8 mouse cellular contexts compared by ENCODE assay signal in genomic region chr7:122158915-122159902, GRCm38 (mm10). TPM values are rescaled to one million over a fixed set of nuclear protein-coding genes. Genes with fewer than 3 reads are reported as not detected.
DNase-seq lines count a peak whose midpoint lies in the region; ATAC-seq and TF ChIP-seq lines count a peak whose summit lies in the region.

Gene Plk1, plus strand, starts transcription at chr7:122159439.

- peak; percentile 97 for ATAC-seq in forebrain, embryonic 16.5 days
- ATAC-seq in lung, embryonic 14.5 days (ENCODE audit: insufficient read depth): peak; percentile 95

- peaks cover 3 to 19% of the 10 kb centered on the region in 2 experiments for H3K36me3 ChIP-seq in MEL (ENCODE audit: control insufficient read depth in 1 of 2, insufficient read depth in 2 of 2, low read length in 2 of 2)
- no peaks in the 10 kb centered on the region for H3K36me3 ChIP-seq in forebrain, embryonic 16.5 days (ENCODE audit: control insufficient read depth, insufficient read depth)
- H3K36me3 ChIP-seq in lung, embryonic 14.5 days (ENCODE audit: insufficient read depth): peaks cover 33% of the 10 kb centered on the region

- peak within 1 kb of the TSS; percentile 94 for H3K9ac ChIP-seq in MEL (ENCODE audit: control insufficient read depth, low read depth, low read length, poor library complexity, severe bottlenecking)
- H3K9ac ChIP-seq in forebrain, embryonic 16.5 days (replicated peaks; ENCODE audit: low read depth, low read length): peak within 1 kb of the TSS; percentile 60
- peak within 1 kb of the TSS; percentile 74 for H3K9ac ChIP-seq in lung, embryonic 14.5 days

- no peaks in the 10 kb centered on the region for H3K27me3 ChIP-seq in MEL (ENCODE audit: control insufficient read depth in 1 of 2, insufficient read depth in 2 of 2, low read length in 2 of 2)
- no peaks in the 10 kb centered on the region for H3K27me3 ChIP-seq in forebrain, embryonic 16.5 days (replicated peaks; ENCODE audit: control insufficient read depth, insufficient read depth, low read length)
- no peaks in the 10 kb centered on the region for H3K27me3 ChIP-seq in lung, embryonic 14.5 days (ENCODE audit: insufficient read depth, low read length)

- peak within 1 kb of the TSS; percentile 65 to 98 for H3K4me3 ChIP-seq in MEL (ENCODE audit: control insufficient read depth in 1 of 2, insufficient read depth in 1 of 2, low read depth in 2 of 2, low read length in 2 of 2)
- H3K4me3 ChIP-seq in forebrain, embryonic 16.5 days (replicated peaks; ENCODE audit: low read length): peak within 1 kb of the TSS; percentile 62
- peak within 1 kb of the TSS; percentile 65 for H3K4me3 ChIP-seq in layer of hippocampus, adult 2 months
- H3K4me3 ChIP-seq in lung, embryonic 14.5 days (ENCODE audit: low read depth, low read length): peak within 1 kb of the TSS; percentile 79

- peaks cover 48% of the 10 kb centered on the region for H3K79me2 ChIP-seq in MEL (ENCODE audit: control insufficient read depth, insufficient read depth, low read length, poor library complexity)

- H3K9me3 ChIP-seq in MEL (replicated peaks; ENCODE audit: insufficient read depth, low read length): no peaks in the 10 kb centered on the region
- no peaks in the 10 kb centered on the region for H3K9me3 ChIP-seq in forebrain, embryonic 16.5 days (ENCODE audit: control insufficient read depth, low read length)
- no peaks in the 10 kb centered on the region for H3K9me3 ChIP-seq in lung, embryonic 14.5 days (ENCODE audit: low read depth, low read length)

- 0% methylated on average over 63 of the region's 63 CpGs for WGBS in forebrain, embryonic 16.5 days
- WGBS in lung, embryonic 14.5 days: under 1% methylated on average over 63 of the region's 63 CpGs

- no peak for TF ChIP-seq CTCF in MEL (IDR thresholded peaks at IDR 0.05 in 2 of 3, conservative IDR thresholded peaks at IDR 0.05 in 1 of 3; ENCODE audit: control insufficient read depth in 1 of 3, insufficient read depth in 1 of 3, low read depth in 2 of 3, low read length in 3 of 3, poor library complexity in 1 of 3, severe bottlenecking in 1 of 3)
- 0 out of 2 replicates have a peak, but pooled peaks have one; percentile 23 for TF ChIP-seq CTCF in layer of hippocampus, adult 2 months (conservative IDR thresholded peaks at IDR 0.05)
- peak; percentile 10; the same call in 1 of the 2 replicates for TF ChIP-seq CTCF in lung, embryonic 14.5 days (IDR thresholded peaks at IDR 0.05; ENCODE audit: low read depth)

- H3K4me2 ChIP-seq in forebrain, embryonic 16.5 days (ENCODE audit: low read length): peak within 1 kb of the TSS; percentile 96
- peak within 1 kb of the TSS; percentile 66 for H3K4me2 ChIP-seq in lung, embryonic 14.5 days

- DNase-seq in MEL (ENCODE audit: low read depth, low spot score): peak; percentile 95
- peak; percentile 73 to 80 for DNase-seq in cerebellum, adult 18-20 months
- peak; percentile 73 to 78 for DNase-seq in heart, postnatal 36 days
- DNase-seq in layer of hippocampus, adult 2 months (ENCODE audit: low spot score in 2 of 2): peak; percentile 73 to 74
- DNase-seq in lung, embryonic 14.5 days: peak; percentile 97
- peak; percentile 68 for DNase-seq in ovary, adult 18-20 months (ENCODE audit: low spot score)
- DNase-seq in thymus, postnatal 0 days (ENCODE audit: low spot score): peak; percentile 86

- TF ChIP-seq RAD21 in MEL (IDR thresholded peaks at IDR 0.05; ENCODE audit: low read depth, low read length): no peak

- TF ChIP-seq EP300 in MEL (IDR thresholded peaks at IDR 0.05; ENCODE audit: low read depth in 1 of 2, low read length in 2 of 2): no peak

- peaks cover 8 to 19% of the 10 kb centered on the region in 2 experiments; a peak in 3 of 4 replicates for H3K4me1 ChIP-seq in MEL (ENCODE audit: control insufficient read depth in 1 of 2, insufficient read depth in 2 of 2, low read length in 2 of 2)
- H3K4me1 ChIP-seq in forebrain, embryonic 16.5 days (replicated peaks; ENCODE audit: control insufficient read depth, insufficient read depth, low read length): peaks cover 31% of the 10 kb centered on the region
- H3K4me1 ChIP-seq in lung, embryonic 14.5 days (ENCODE audit: insufficient read depth): peaks cover 9% of the 10 kb centered on the region

- H3K27ac ChIP-seq in MEL (ENCODE audit: control insufficient read depth, low read depth, low read length): peak within 1 kb of the TSS; percentile 85
- H3K27ac ChIP-seq in forebrain, embryonic 16.5 days (ENCODE audit: low read length): peak within 1 kb of the TSS; percentile 55; the same call in 1 of the 2 replicates
- peak within 1 kb of the TSS; percentile 77 for H3K27ac ChIP-seq in layer of hippocampus, adult 2 months
- H3K27ac ChIP-seq in lung, embryonic 14.5 days (ENCODE audit: low read depth): peak within 1 kb of the TSS; percentile 86

- intact Hi-C loops in heart, postnatal 36 days (cut with DNase I): no loop called here

- peak; percentile 78 to 88 for TF ChIP-seq POLR2A in MEL (IDR thresholded peaks at IDR 0.05; ENCODE audit: control insufficient read depth in 1 of 2, insufficient read depth in 1 of 2, low read depth in 1 of 2, low read length in 2 of 2, poor library complexity in 1 of 2)

TF ChIP-seq in MEL, 35 proteins besides CTCF, POLR2A, EP300 and RAD21:
- TF ChIP-seq E2F4 (IDR thresholded peaks at IDR 0.05; ENCODE audit: borderline replicate concordance, low read depth, low read length) (0 out of 2 replicates have a peak, but pooled peaks have one; percentile 34), CHD1 (IDR thresholded peaks at IDR 0.05; ENCODE audit: low read depth, low read length) (peak; percentile 55; the same call in 1 of the 2 replicates), RCOR1 (IDR thresholded peaks at IDR 0.05; ENCODE audit: low read depth, low read length) (no peak), HCFC1 (IDR thresholded peaks at IDR 0.05; ENCODE audit: low read depth, low read length) (peak; percentile 81), ELF1 (IDR thresholded peaks at IDR 0.05; ENCODE audit: low read depth, low read length) (no peak), ZMIZ1 (IDR thresholded peaks at IDR 0.05; ENCODE audit: low read depth, low read length) (peak; percentile 77; the same call in 1 of the 2 replicates), MYC (IDR thresholded peaks at IDR 0.05; ENCODE audit: low read depth, low read length) (peak; percentile 44; the same call in 1 of the 2 replicates), NELFE (IDR thresholded peaks at IDR 0.05; ENCODE audit: low read depth, low read length) (peak; percentile 80), POLR2AphosphoS2 (IDR thresholded peaks at IDR 0.05; ENCODE audit: low read length) (peak; percentile 76), MAZ (IDR thresholded peaks at IDR 0.05; ENCODE audit: low read depth, low read length) (peak; percentile 52; the same call in 1 of the 2 replicates), MAX (IDR thresholded peaks at IDR 0.05; ENCODE audit: low read length) (peak; percentile 60; the same call in 1 of the 2 replicates), SIN3A (IDR thresholded peaks at IDR 0.05; ENCODE audit: low read length) (peak; percentile 96), MXI1 (IDR thresholded peaks at IDR 0.05; ENCODE audit: low read depth, low read length) (peak; percentile 77), POLR2AphosphoS5 (IDR thresholded peaks at IDR 0.05; ENCODE audit: borderline replicate concordance, low read depth, low read length) (no peak), UBTF (IDR thresholded peaks at IDR 0.05; ENCODE audit: borderline replicate concordance, insufficient read depth, low read depth, low read length) (0 out of 2 replicates have a peak, but pooled peaks have one; percentile 50), TCF12 (IDR thresholded peaks at IDR 0.05; ENCODE audit: low read depth, low read length) (peak; percentile 37; the same call in 1 of the 2 replicates), GABPA (IDR thresholded peaks at IDR 0.05; ENCODE audit: low read depth, low read length) (no peak), TBP (IDR thresholded peaks at IDR 0.05; ENCODE audit: low read depth, low read length) (peak; percentile 70; the same call in 1 of the 2 replicates), NRF1 (IDR thresholded peaks at IDR 0.05; ENCODE audit: insufficient read depth, low read depth, low read length, poor library complexity, severe bottlenecking) (peak; percentile 69), MAFK (IDR thresholded peaks at IDR 0.05; ENCODE audit: borderline replicate concordance, low read depth, low read length) (no peak)
TF ChIP-seq in MEL: peak in this region for 15.

RNA-seq across cellular contexts. Expression of gene Plk1, which starts in this region (rescaled TPM):
- 46.7 and 67.8 TPM in 2 replicates for total RNA-seq in MEL (2012; rRNA removed)
- polyA plus RNA-seq in MEL (2012; ENCODE audit: insufficient read depth in 1 of 2, insufficient read length in 2 of 2, low read depth in 1 of 2, low replicate concordance in 2 of 2, missing spikeins in 1 of 2): 100 to 1,000 TPM; 157 to 244 TPM
- 46.2 and 54.4 TPM in 2 replicates for polyA plus RNA-seq in forebrain, embryonic 16.5 days (2015; fragmentation: Nextera tagmentation; extraction: Ambion mirVana)
- total RNA-seq in heart, postnatal 36 days (2021): 1 to 10 TPM in 1 of 2 experiments, under 1 TPM in 1; 0.86 to 1.2 TPM
- 1 to 10 TPM; 2.1 to 2.9 TPM for total RNA-seq in layer of hippocampus, adult 2 months (2021)
- polyA plus RNA-seq in lung, embryonic 14.5 days (2014; fragmentation: Nextera tagmentation; extraction: Ambion mirVana): 141 and 160 TPM in 2 replicates
- 125 and 129 TPM in 2 replicates for polyA plus RNA-seq in thymus, postnatal 0 days (2015; fragmentation: Nextera tagmentation; extraction: Ambion mirVana)

Comparison
In these comparisons a context has a peak if more than half of its experiments do, and no peak if none do; other contexts are left out.
1. Peak in every context shown above with its lines: DNase-seq, ATAC-seq, H3K4me3 ChIP-seq and H3K27ac ChIP-seq.
2. RNA of gene Plk1 (total RNA-seq): 46.7 to 67.8 TPM in MEL; 2.1 to 2.9 TPM in layer of hippocampus, adult 2 months and 0.86 to 1.2 TPM in heart, postnatal 36 days; every median in the first group is over 10 times any median in the second.
3. CTCF ChIP-seq: peak in layer of hippocampus, adult 2 months (single experiment) and lung, embryonic 14.5 days (single experiment); none in MEL (0 of 3).